Mouse (Mus musculus) cerebellum, adult 11 months (tissue): ENCODE measurements at regions not wholly inside any gene's neighbourhood (a gene's known extent, or its start where the extent isn't known, plus 50 kb on each side); places are given as distances from the start of the nearest gene placed in this dataset.

Experiments
- DNase-seq: peaks from one replicate; pipeline ENCODE4 v3.0.0; 2022

- DNase-seq, result no peak
Measured at GRCm38 (mm10) chrX:11931432-11931831, 228.7 kb downstream of the Bcor start.

DNA sequence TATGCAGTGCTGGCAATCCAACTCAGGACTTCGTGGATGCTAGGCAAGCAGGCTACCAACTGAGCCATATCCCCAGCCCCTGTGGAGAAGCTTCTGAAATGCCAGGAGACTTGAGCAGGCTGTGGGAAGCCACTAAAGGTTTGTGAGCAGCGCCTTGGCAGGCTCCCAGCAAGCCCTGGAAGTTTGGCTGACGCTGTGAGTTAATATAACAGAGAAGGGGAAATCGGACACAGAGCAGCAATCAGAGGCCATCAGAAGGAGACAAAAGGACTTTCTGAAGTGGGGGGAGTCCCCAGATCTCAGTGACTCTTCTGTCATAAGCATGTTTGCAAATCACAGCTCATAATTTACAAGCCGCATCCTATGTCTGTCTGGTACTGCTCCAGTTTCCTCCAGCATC, 224.8 kb downstream of the Bcor start:
- no peak for DNase-seq

GRCm38 (mm10) chrX:11940246-11940645, 219.9 kb downstream of the Bcor start:
- no peak for DNase-seq

- DNase-seq, result no peak
Measured at GRCm38 (mm10) chrX:11943367-11943766, 216.8 kb downstream of the Bcor start.

GRCm38 (mm10) chrX:11944574-11944973, 215.6 kb downstream of the Bcor start:
- DNase-seq, result no peak

- no peak for DNase-seq
Measured at GRCm38 (mm10) chrX:11945280-11945679, 214.9 kb downstream of the Bcor start.

DNA sequence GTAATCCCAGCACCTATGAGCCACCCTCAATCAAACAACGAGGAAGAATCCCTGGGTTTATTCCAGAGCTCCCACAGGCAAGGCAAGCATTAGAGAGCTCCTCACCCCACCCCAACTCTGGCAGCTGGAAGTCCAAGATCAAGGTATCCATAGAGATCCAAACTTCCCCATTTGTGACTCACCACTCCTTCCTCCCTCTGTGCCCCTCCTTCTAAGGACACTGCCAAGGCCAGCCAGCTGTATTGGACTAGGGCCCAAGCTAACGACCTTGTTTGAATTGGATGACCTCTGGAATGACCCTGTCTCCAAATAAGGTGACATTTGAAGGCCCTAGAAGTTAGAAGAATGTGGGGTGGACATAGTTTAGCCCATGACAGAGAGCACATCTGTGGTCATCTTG, 208.0 kb downstream of the Bcor start:
- no peak for DNase-seq

GRCm38 (mm10) chrX:11956194-11956593, 204.0 kb downstream of the Bcor start:
- DNase-seq, result no peak

- no peak for DNase-seq
Measured at GRCm38 (mm10) chrX:11957011-11957410, 203.1 kb downstream of the Bcor start.

DNA sequence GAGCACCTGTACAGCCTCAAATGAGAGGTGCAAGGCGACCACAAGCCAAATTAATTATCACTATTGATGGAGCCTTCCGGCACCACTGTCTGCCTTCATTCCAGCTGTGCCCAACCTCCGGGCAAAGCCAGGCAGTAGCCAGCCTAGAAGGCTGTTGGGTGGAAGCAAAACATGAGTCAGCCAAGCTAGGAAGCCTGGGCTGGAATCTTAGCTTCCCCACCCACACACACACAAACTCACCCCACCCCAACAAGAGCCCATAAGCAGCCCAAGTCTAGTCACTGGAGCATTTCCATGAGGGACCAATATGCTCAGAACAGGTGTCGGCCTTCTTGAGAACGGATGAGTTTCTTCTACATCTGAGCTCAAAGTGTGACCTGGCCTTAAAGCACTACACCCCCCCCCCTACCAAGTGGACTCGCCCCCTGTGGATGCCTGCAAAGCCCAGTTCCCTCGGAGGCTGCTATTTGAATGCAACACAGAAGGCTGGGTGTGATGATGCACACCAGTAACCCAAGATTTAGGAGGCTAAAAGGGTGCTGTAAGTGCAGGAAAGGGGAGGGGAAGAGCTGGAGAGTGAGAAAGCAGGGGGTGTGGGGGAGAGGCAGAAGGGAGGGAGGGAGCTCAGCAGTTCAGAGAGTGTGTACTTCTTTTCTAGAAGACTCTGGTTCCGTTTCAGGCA, 200.1 kb downstream of the Bcor start:
- DNase-seq, result no peak

DNA sequence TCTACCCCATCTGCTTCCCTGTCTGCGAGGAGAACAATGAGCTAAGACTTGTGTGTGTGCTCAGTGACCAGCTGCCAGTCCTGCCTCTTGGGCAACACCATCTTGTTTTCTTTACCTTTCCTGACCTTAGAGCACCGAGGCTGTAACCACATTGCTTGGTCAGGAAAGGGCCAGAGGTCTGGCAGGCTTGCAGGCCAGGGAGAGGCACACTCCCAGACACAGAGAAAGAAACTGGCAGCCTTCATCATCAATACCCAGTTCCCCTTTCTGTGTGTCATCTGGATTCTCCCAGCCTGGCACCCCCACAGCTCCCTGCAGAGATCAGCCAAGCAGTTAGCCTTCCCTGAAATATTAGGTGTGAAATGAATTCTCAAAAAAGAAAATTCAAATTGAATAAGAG, 198.8 kb downstream of the Bcor start:
- DNase-seq, result no peak

- DNase-seq, result no peak
Measured at GRCm38 (mm10) chrX:11964428-11964827, 195.7 kb downstream of the Bcor start.

DNA sequence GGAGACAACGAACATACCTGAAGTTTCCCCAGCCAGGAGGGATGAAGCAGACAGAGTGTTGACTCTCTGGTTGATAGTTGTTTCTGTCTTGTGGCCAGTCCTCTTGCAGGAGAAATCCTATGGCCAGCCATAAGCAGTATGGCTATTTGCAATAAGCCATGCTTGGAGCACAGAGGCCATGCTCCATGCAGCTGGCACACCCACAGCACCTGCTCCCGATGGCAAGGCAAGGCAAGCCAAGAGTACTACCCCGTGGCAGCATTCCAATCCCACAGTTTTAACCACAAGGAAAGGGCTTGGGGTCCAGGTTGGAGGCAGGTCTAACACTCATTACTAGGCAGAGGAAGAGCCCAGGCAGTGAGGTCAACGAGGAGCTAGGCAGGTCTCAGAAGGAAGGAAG, 181.5 kb downstream of the Bcor start:
- no peak for DNase-seq

DNA sequence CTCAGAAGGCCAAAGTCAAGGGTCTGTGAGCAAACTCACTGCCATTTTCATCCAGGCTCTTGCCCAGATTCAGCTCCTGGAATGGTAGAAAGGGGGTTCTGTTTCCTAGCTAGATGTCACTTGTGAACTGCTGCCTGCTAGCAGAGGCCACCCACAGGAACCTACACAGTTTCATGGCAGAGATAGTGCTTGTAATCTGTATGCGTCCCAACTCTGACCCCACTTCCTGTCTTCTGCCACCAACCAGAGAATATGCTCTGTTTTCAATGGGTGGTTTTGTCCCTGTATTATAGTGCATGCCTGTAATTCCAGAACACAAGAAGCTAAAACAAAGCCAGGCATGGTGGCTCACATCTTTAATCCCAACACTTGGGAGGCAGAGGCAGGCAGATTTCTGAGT, 176.9 kb downstream of the Bcor start:
- no peak for DNase-seq
